Mouse (Mus musculus) spleen, adult 2 months (tissue): ENCODE measurements around the gene Dut.

ENCODE experiments used
- CTCF ChIP-seq: fragments of 200-500 bp; IDR thresholded peaks from 2 replicates; pipeline ENCODE4 v1.5.1; 2011; ENCODE audit warnings: mild to moderate bottlenecking, inconsistent platforms; ENCODE audit not compliant: insufficient read depth, insufficient read length, insufficient replicate concordance; ENCODE audit errors: extremely low read depth
- POLR2A ChIP-seq: fragments of 200-500 bp; IDR thresholded peaks from 2 replicates; pipeline ENCODE4 v1.6.1; 2011; ENCODE audit warnings: low read depth, low read length, inconsistent platforms

GRCm38 (mm10) chr2:125292616-125293015, 45.6 kb downstream of the Dut start:
- no peak for TF ChIP-seq POLR2A
- no peak for TF ChIP-seq CTCF
